Mouse (Mus musculus) thymus, postnatal 14 days (tissue): Measurements from ENCODE around the gene Nyx.
"Not testable (repeated sequence)": the region's sequence is repeated elsewhere in the genome, so short reads cannot be mapped to it uniquely, and the experiment has no call there.

ENCODE experiments used
- DNase-seq: peaks from one replicate; pipeline ENCODE4 v3.0.0; 2021

Gene Nyx

GRCm38 (mm10) chrX:13465810-13466209, at the start of gene Nyx:
TSS of gene Nyx (plus strand) at chrX:13466110.
- no peak for DNase-seq

- DNase-seq = no peak
Measured at GRCm38 (mm10) chrX:13422047-13422446, 43.9 kb upstream of the Nyx start.

GRCm38 (mm10) chrX:13431421-13431820, 34.5 kb upstream of the Nyx start:
- peak; percentile 10 for DNase-seq

GRCm38 (mm10) chrX:13436042-13436441, 29.9 kb upstream of the Nyx start:
- not testable (repeated sequence) for DNase-seq

GRCm38 (mm10) chrX:13456544-13456943, 9.4 kb upstream of the Nyx start:
- DNase-seq = peak; percentile 59

GRCm38 (mm10) chrX:13458766-13459165, 7.1 kb upstream of the Nyx start:
- DNase-seq = peak; percentile 51

GRCm38 (mm10) chrX:13461266-13462261, 4.3 kb upstream of the Nyx start:
- DNase-seq = peak; percentile 91

- no peak for DNase-seq
Measured at GRCm38 (mm10) chrX:13462982-13463517, 2.9 kb upstream of the Nyx start.

GRCm38 (mm10) chrX:13466681-13467080, 771 bp downstream of the Nyx start:
- no peak for DNase-seq

GRCm38 (mm10) chrX:13467121-13467571, 1.2 kb downstream of the Nyx start:
- no peak for DNase-seq

- no peak for DNase-seq
Measured at GRCm38 (mm10) chrX:13469160-13470116, 3.5 kb downstream of the Nyx start.

GRCm38 (mm10) chrX:13471925-13472324, 6.0 kb downstream of the Nyx start:
- DNase-seq = no peak

- no peak for DNase-seq
Measured at GRCm38 (mm10) chrX:13472751-13473225, 6.9 kb downstream of the Nyx start.

- DNase-seq = no peak
Measured at GRCm38 (mm10) chrX:13475382-13475781, 9.5 kb downstream of the Nyx start.

GRCm38 (mm10) chrX:13477596-13477995, 11.7 kb downstream of the Nyx start:
- DNase-seq = no peak

GRCm38 (mm10) chrX:13478298-13478697, 12.4 kb downstream of the Nyx start:
- DNase-seq = no peak

GRCm38 (mm10) chrX:13479570-13479969, 13.7 kb downstream of the Nyx start:
- DNase-seq = no peak

GRCm38 (mm10) chrX:13482576-13482975, 16.7 kb downstream of the Nyx start:
- no peak for DNase-seq

- no peak for DNase-seq
Measured at GRCm38 (mm10) chrX:13484447-13484846, 18.5 kb downstream of the Nyx start.

- DNase-seq = no peak
Measured at GRCm38 (mm10) chrX:13489001-13489400, 23.1 kb downstream of the Nyx start.

GRCm38 (mm10) chrX:13489761-13490160, 23.9 kb downstream of the Nyx start:
- no peak for DNase-seq

- no peak for DNase-seq
Measured at GRCm38 (mm10) chrX:13490941-13491340, 25.0 kb downstream of the Nyx start.

GRCm38 (mm10) chrX:13492922-13493321, 27.0 kb downstream of the Nyx start:
- DNase-seq = no peak
